In the genomic region with DNA sequence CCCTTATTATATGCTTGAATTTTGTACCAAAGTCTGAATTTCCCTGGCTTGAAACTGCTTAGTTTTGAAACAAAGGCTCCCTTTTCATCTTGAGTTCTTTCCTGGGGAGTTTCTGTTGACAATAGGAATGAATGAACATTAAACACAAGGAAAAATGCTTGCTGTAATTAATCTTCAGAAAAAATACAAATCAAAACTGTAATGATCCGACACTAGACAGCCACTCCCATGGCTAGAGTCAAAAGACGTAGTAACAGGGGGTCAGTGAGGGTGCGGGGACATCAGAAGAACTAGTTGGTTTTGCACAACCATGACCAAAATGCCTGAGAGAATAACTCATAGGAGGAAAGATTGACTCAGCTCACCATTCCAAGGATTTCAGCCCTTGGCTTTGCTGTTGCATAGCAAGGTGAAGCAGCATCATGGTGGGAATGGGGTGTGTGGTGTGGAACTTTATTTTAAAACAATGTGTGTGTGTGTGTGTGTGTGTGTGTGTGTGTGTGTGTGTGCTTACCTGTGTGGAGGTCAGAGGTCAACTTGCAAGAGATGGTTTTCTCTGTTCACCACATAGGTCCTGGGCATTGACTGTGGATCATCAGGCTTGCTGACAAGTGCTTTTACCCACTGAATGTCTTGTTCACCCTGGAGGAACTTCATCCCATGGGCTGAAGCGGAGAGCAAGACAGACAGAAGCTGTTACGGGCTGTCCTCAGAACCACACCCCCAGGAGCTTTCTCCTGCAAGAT, we compare ENCODE assay signal across 10 mouse cellular contexts.
DNase-seq lines count a peak whose midpoint lies in the region; ATAC-seq and TF ChIP-seq lines count a peak whose summit lies in the region.
"Had no signal": no experiment of that assay in that cellular context is flagged by ENCODE, and none has a peak within 500 bp of the region (broad histone marks: within the 10 kb centered on the region; RNA-seq: fewer than 3 reads in every experiment).

No protein-coding gene starts in this region.

- peaks cover 5% of the 10 kb centered on the region; the same call in 1 of the 2 replicates for H3K4me1 ChIP-seq in lung, embryonic 14.5 days (ENCODE audit: insufficient read depth)
- H3K4me1 ChIP-seq in forebrain, postnatal 0 days (ENCODE audit: insufficient read depth), result no peaks in the 10 kb centered on the region
- H3K4me1 ChIP-seq in stomach, embryonic 15.5 days, result 0 out of 2 replicates have a peak, but pooled peaks cover 5% of the 10 kb centered on the region

- DNase-seq in adrenal gland, adult 2 months, result peak; percentile 37
- no peak for DNase-seq in adrenal gland, postnatal 25 days
- no peak for DNase-seq in lung, embryonic 14.5 days
- no peak for DNase-seq in lung, adult 18-20 months
- no peak for DNase-seq in forebrain, postnatal 0 days
- no peak for DNase-seq in layer of hippocampus, postnatal 25 days (ENCODE audit: extremely low spot score in 1 of 2, low spot score in 1 of 2)
- no peak for DNase-seq in cerebellum, adult 11 months
- DNase-seq: thymus, postnatal 36 days had no signal

- no peak for TF ChIP-seq CTCF in lung, embryonic 14.5 days (IDR thresholded peaks at IDR 0.05; ENCODE audit: low read depth)
- TF ChIP-seq CTCF in forebrain, postnatal 0 days (IDR thresholded peaks at IDR 0.05; ENCODE audit: low read depth), result no peak

- H3K4me2 ChIP-seq in lung, embryonic 14.5 days, result 0 out of 2 replicates have a peak overlapping the region, but pooled peaks have one; percentile 24
- no peak overlapping the region for H3K4me2 ChIP-seq in forebrain, postnatal 0 days (ENCODE audit: low read depth)
- no peak overlapping the region for H3K4me2 ChIP-seq in stomach, embryonic 15.5 days

- ATAC-seq in lung, embryonic 14.5 days (ENCODE audit: insufficient read depth), result no peak
- ATAC-seq in forebrain, postnatal 0 days, result no peak
- no peak for ATAC-seq in stomach, embryonic 15.5 days (ENCODE audit: insufficient read depth, low FRiP score, low read depth)

- 70% methylated on average over 5 of the region's 5 CpGs for WGBS in lung, embryonic 14.5 days
- 53% methylated on average over 5 of the region's 5 CpGs for WGBS in forebrain, postnatal 0 days
- 63% methylated on average over 5 of the region's 5 CpGs for WGBS in stomach, embryonic 15.5 days

- H3K9ac ChIP-seq in lung, embryonic 14.5 days, result no peak overlapping the region
- no peak overlapping the region for H3K9ac ChIP-seq in forebrain, postnatal 0 days
- no peak overlapping the region for H3K9ac ChIP-seq in stomach, embryonic 15.5 days

- H3K27ac ChIP-seq in lung, embryonic 14.5 days (ENCODE audit: low read depth), result peak overlapping the region; percentile 77
- H3K27ac ChIP-seq in forebrain, postnatal 0 days (ENCODE audit: low read depth, low read length), result 0 out of 2 replicates have a peak overlapping the region, but pooled peaks have one; percentile 29
- H3K27ac ChIP-seq in stomach, embryonic 15.5 days, result peak overlapping the region; percentile 81

- H3K27me3 ChIP-seq in lung, embryonic 14.5 days (ENCODE audit: insufficient read depth, low read length), result no peaks in the 10 kb centered on the region
- H3K27me3 ChIP-seq in forebrain, postnatal 0 days (ENCODE audit: insufficient read depth, low read length), result no peaks in the 10 kb centered on the region
- H3K27me3 ChIP-seq in stomach, embryonic 15.5 days (replicated peaks), result no peaks in the 10 kb centered on the region
- H3K27me3 ChIP-seq: megakaryocyte, embryonic 14.5 days had no signal

- no peaks in the 10 kb centered on the region for H3K36me3 ChIP-seq in lung, embryonic 14.5 days (ENCODE audit: insufficient read depth)
- no peaks in the 10 kb centered on the region for H3K36me3 ChIP-seq in forebrain, postnatal 0 days (ENCODE audit: insufficient read depth)
- H3K36me3 ChIP-seq in stomach, embryonic 15.5 days, result no peaks in the 10 kb centered on the region

- H3K9me3 ChIP-seq in lung, embryonic 14.5 days (ENCODE audit: low read depth, low read length), result no peaks in the 10 kb centered on the region
- H3K9me3 ChIP-seq in forebrain, postnatal 0 days (ENCODE audit: low read length), result no peaks in the 10 kb centered on the region
- H3K9me3 ChIP-seq in stomach, embryonic 15.5 days, result no peaks in the 10 kb centered on the region
- H3K9me3 ChIP-seq: megakaryocyte, embryonic 14.5 days had no signal

- no peak overlapping the region for H3K4me3 ChIP-seq in lung, embryonic 14.5 days (ENCODE audit: low read depth, low read length)
- H3K4me3 ChIP-seq in forebrain, postnatal 0 days (ENCODE audit: low read depth, low read length), result no peak overlapping the region
- no peak overlapping the region for H3K4me3 ChIP-seq in stomach, embryonic 15.5 days (replicated peaks)
- H3K4me3 ChIP-seq: megakaryocyte, embryonic 14.5 days had no signal

Comparison
In these comparisons a context has a peak if more than half of its experiments do, and no peak if none do; other contexts are left out.
1. H3K27ac ChIP-seq: peak in every context shown above with its lines; median percentile 81 in stomach, embryonic 15.5 days; 77 in lung, embryonic 14.5 days; 29 in forebrain, postnatal 0 days.